Mouse (Mus musculus) CH12.LX (cell line): ENCODE measurements around the gene Hist1h2be.

Experiments
- CTCF ChIP-seq, 2 experiments: IDR thresholded peaks in 1 of 2; conservative IDR thresholded peaks in 1 of 2; 2 replicates each; pipeline ENCODE4 v1.5.1; 2011 to 2012; ENCODE audit warnings: low read depth in 2 of 2, low read length in 2 of 2, improper control_type of control experiment in 1 of 2, inconsistent platforms in 1 of 2, mild to moderate bottlenecking in 1 of 2, moderate library complexity in 1 of 2
- E2F4 ChIP-seq: IDR thresholded peaks from 2 replicates; pipeline ENCODE4 v1.6.1; 2011; ENCODE audit warnings: low read depth, low read length, improper control_type of control experiment; ENCODE audit not compliant: insufficient replicate concordance
- EP300 ChIP-seq: IDR thresholded peaks from 2 replicates; pipeline ENCODE4 v1.6.1; 2011; ENCODE audit warnings: low read length, improper control_type of control experiment
- IRF4 ChIP-seq: IDR thresholded peaks from 2 replicates; pipeline ENCODE4 v1.6.1; 2014; ENCODE audit warnings: low read depth, mild to moderate bottlenecking, inconsistent platforms, low read length, improper control_type of control experiment
- MAFK ChIP-seq: IDR thresholded peaks from 2 replicates; pipeline ENCODE4 v1.6.1; 2011; ENCODE audit warnings: low read length, improper control_type of control experiment; ENCODE audit not compliant: insufficient replicate concordance
- POLR2A ChIP-seq: IDR thresholded peaks from 2 replicates; pipeline ENCODE4 v1.6.1; 2011; ENCODE audit warnings: low read depth, mild to moderate bottlenecking, improper control_type of control experiment, low read length
- USF2 ChIP-seq: conservative IDR thresholded peaks from 2 replicates; pipeline ENCODE4 v1.6.1; 2011; ENCODE audit warnings: low read depth, low read length, improper control_type of control experiment

- no peak for TF ChIP-seq EP300
- no peak for TF ChIP-seq MAFK
- no peak for TF ChIP-seq IRF4
- TF ChIP-seq CTCF (conservative IDR thresholded peaks at IDR 0.05 in 1 of 2, IDR thresholded peaks at IDR 0.05 in 1 of 2; ENCODE audit: low read depth in 2 of 2, low read length in 2 of 2): no peak
- TF ChIP-seq POLR2A: no peak
- no peak for TF ChIP-seq USF2
- TF ChIP-seq E2F4: no peak
These were observed 79.4 kb downstream of the Hist1h2be start for GRCm38 (mm10) chr13:23541497-23541896.
